Mouse (Mus musculus) forelimb bud, embryonic 11.5 days (tissue): ENCODE data around the gene Tada2b.

Experiments
- DNase-seq: peaks from one replicate; pipeline ENCODE4 v3.0.0-alpha.2; 2012; ENCODE audit warnings: low read depth, low spot score

Gene Tada2b

DNA sequence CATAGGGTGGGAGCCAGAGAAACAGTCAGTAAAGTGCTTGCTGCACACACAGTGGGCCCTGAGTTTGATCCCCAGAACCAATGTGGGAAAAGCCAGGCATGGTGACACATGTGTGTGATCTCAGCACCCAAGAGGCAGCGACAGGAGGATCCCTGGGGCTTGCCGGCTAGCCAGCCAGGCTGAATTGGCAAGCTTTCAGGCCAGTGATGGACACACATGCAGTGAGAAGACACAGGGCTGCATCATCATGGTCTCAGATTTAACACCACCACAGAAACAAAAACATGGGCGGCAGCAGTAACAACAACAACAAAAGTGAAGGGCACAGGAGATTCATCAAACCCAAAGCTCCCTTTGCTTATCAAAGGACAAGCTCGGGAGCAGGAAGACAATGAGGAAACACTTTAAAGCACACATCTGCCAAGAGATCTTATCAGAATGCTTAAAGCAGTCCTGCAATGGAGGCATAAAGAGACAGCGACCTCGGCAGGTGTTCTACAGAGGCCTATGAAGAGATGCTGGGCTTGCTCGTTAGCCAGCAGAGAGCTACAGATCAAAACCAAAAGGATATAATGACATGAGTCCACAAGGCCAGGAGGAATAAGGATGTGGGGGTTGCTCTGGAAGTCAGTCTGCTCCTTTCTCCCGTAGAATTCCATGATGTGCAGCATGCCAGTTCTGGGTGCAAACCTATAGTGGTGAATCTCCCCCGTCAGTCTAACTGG, 37.8 kb downstream of the Tada2b start:
- DNase-seq: no peak

DNA sequence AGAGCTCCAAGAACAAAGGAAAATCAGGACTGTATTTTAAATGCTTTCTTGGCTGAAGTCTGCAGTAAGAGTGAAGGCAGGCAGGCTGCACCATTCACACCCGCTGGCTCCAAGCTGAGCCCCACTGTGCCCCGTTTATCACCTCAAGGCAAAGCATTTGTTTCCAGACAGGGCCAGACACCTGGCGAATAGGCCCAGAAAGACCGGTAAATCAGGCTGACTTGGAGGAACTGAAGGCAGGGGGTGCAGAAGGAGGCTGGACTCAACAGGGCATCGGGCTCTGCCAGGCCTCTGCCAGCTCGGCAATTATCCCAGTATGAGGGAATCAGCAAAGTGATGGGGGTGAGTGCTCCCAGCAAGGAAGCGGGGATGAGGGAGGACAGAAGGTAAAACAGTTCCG, 39.1 kb downstream of the Tada2b start:
- DNase-seq: peak; percentile 19

DNA sequence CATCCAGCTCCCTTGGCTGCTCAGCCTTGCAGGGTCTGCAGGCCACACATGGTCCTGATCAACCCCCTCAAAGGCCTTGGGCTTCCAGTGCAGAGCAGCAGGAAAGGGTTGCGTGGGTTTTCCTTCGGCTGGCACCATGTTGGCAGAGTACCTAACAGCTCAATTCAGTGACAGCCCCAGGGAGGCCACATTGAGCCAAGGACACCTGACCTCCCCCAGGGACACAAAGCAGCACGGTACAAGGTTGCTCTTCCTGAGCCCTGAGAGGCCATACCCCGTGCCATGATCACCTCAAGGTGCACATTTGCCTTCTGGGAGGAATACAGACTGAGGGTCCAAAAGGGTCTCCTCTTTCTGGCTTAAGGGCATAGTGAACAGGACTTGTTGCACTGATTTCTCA, 39.5 kb downstream of the Tada2b start:
- no peak for DNase-seq

DNA sequence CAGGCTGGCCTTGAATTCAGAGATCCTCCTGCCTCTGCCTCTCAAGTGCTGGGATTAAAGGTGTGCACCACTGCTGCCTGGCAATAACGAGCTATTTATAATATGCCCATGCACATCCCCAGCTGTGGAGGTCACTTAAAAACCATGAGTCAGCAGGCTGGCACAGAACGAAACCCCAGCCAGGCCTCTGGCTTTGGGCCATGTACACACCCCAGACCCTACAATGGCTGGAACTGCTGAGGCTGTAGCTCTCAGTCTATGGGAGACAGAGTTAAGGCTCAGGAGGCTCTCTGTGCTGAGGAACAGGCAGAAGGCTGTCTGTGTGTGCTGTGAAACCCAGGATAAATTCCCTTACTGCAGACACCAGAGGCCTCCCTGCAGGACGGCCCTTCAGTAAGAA, 43.3 kb downstream of the Tada2b start:
- no peak for DNase-seq

DNA sequence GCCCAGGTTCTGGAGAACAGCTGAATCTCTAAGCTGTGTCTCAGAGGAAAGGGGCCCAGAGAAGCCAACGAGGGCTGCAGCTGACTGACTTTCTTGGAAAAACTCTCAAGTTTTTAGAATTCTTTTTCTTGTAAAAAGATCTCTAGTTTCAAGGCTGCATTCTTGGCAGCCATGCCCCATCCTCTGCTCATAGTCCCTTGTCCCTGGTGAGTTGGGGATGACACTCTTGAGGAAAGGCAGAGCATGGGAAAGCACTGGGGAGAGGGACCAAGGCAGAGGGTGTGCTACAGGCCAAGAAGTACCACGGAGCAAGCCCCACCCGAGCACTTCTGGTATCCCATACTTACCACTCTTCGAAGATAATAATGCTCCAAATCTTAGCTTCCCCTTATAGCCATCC, 47.2 kb downstream of the Tada2b start:
- DNase-seq: no peak

DNA sequence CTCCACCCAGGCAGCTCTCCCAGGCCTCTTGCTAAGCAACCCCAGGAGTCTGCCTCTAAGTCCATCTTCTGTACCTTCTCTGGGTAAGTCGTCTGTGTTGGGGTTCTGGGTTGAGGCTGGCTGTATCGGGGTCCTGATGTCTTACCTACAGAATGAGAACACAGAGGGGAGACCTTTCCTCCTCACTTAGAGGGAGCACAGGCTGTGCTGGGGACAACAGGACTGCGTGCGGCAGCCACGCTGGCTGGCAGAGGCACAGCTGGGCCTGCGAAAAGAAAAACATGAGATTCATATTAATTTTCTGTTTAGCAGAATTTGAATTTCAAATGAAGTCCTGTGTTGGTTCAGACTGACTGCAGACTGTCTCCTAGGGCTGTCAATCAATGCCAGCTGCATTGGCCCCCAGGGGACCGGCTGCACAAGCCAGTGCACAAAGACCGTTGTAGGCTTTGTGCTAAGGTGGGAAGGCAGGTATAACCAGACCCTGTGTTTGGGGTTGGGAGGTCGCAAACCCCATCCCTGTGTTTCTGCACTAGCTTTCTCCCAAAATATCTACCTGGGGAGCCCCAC, 49.6 kb downstream of the Tada2b start:
- DNase-seq: no peak

DNA sequence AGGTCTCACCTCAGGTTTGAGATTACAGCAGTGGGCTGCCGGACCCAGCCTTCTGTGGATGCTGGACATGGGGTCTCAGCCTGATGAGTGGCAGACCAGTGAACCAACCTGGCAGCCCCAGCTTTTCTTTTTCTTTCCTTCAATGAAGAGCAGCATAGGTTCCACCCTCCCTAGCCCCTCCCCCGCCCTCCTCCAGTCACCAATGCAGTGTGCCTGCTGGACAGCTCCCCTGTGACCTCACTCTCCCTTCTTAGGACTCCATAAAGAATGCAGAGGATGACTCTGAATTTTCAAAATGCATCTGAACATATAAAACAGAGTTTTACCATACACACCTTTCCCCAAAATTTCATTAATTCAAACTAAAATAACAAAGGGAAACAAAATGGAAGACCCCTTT, 52.4 kb downstream of the Tada2b start:
- no peak for DNase-seq

DNA sequence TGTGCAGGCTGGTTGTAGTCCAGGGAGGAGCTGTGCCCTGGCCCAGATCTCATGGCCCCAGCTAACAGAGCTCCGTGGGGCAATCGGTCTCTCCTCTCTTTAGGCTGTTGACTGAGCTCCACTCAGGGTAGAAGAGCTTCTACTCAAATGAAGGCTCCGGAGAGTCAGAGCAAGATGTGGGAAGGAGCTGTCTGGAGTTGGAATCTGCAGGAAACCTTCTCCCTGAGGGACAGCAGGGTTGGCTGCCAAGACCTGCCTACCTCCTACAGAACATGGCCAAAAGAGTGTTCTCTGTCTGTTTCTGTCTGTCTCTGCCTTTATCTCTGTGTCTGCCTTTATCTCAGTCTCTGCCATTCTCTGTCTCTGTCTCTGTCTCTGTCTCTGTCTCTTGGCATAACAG, 54.5 kb downstream of the Tada2b start:
- DNase-seq: no peak

DNA sequence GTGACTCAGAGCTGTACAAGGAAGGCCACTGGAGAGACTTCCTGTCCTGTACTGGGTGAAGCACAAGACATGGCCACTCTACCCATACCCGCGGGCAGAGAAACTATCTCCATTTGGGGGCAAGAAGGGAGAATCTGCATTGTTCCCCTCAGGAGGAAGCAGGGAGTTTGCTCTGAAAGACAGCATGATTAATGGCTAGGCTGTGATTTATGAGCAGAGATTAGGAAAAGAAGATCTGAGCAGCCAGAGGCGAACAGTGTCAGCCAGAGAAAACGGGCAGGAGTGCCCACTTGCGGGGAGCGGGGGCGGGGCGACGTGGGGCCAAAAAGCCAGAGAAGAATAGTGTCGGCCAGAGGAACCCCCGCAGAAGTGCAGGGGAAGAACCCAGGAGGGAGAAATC, 56.3 kb downstream of the Tada2b start:
- no peak for DNase-seq

DNA sequence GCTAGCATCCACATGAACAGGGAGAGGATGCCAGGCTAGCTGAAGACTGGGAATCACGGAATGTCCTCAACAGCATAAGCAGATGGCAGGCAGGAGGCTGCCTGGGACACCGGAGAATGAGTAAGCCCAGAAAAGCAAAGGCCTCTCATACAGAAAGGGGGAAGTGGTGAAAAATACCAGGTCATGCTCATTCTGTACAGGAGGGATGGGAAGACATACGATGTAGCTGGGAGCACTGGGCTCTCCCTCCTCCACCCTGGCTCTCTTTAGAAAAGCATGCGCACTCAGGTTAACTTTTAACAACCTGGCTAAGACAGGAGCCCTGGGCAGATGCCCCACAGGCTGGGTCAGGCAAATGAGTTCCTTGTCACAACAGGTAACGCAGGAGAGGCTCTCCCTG, 57.7 kb downstream of the Tada2b start:
- DNase-seq: no peak

DNA sequence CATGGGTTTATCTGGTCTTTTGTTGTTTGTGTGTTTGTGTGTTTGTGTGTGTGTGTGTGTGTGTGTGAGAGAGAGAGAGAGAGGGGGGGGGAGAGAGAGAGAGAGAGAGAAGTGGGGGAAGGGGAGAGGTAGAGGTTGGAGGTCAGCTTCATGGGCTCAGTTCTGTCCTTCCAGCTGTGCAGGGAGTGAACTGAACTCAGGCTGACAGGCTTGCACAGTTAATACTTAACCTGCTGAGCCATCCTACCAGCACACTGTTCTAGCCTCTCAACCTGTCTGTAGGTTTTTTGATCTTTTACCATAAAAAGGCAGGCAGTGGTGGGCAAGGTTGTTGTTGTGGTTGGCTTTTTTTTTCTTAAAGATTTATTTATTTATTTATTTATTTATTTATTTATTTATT, 59.4 kb downstream of the Tada2b start:
- no peak for DNase-seq
